Mouse (Mus musculus) spleen, adult 2 months (tissue): ENCODE measurements at regions not wholly inside any gene's neighbourhood (a gene's known extent, or its start where the extent isn't known, plus 50 kb on each side); places are given as distances from the start of the nearest gene placed in this dataset.

Experiments used
- CTCF ChIP-seq: fragments of 200-500 bp; IDR thresholded peaks from 2 replicates; pipeline ENCODE4 v1.5.1; 2011; ENCODE audit warnings: mild to moderate bottlenecking, inconsistent platforms; ENCODE audit not compliant: insufficient read depth, insufficient read length, insufficient replicate concordance; ENCODE audit errors: extremely low read depth
- POLR2A ChIP-seq: fragments of 200-500 bp; IDR thresholded peaks from 2 replicates; pipeline ENCODE4 v1.6.1; 2011; ENCODE audit warnings: low read depth, low read length, inconsistent platforms

GRCm38 (mm10) chr8:53985685-53986084 lies 91.7 kb upstream of the Vegfc start:
- TF ChIP-seq CTCF, result no peak
- TF ChIP-seq POLR2A, result no peak
